Comparison of ENCODE assay signal across 18 mouse cellular contexts in genomic region chr13:4603431-4603830, GRCm38 (mm10). TPM values are rescaled to one million over a fixed set of nuclear protein-coding genes. Genes with fewer than 3 reads are reported as not detected.
"Had no signal": no experiment of that assay in that cellular context is flagged by ENCODE, and none has a peak within 500 bp of the region (broad histone marks: within the 10 kb centered on the region; RNA-seq: fewer than 3 reads in every experiment).

No protein-coding gene starts in this region.

RNA-seq across cellular contexts. Expression of gene Akr1c21, which starts 29.6 kb away (rescaled TPM):
- polyA plus RNA-seq: cortical plate, adult 2 months; embryonic facial prominence, embryonic 10.5 days; embryonic facial prominence, embryonic 11.5 days; embryonic facial prominence, embryonic 12.5 days; embryonic facial prominence, embryonic 13.5 days; embryonic facial prominence, embryonic 14.5 days; erythroblast, embryonic 14.5 days; forebrain, embryonic 10.5 days; forebrain, embryonic 11.5 days; forebrain, embryonic 12.5 days; forebrain, embryonic 13.5 days; forebrain, embryonic 14.5 days; forebrain, embryonic 15.5 days; forebrain, embryonic 16.5 days; forebrain, postnatal 0 days; frontal cortex, adult 2 months; gonadal fat pad, adult 2 months; heart, adult 2 months had no signal
